Mouse (Mus musculus) mesoderm, embryonic 11.5 days (tissue): Measurements from ENCODE around the gene Iffo2.

Experiments
- DNase-seq: peaks from one replicate; pipeline ENCODE4 v3.0.0-alpha.2; 2012; ENCODE audit warnings: low read depth, low spot score

Gene Iffo2

GRCm38 (mm10) chr4:139640333-139640732, 110.0 kb downstream of the Iffo2 start:
- no peak for DNase-seq

GRCm38 (mm10) chr4:139640775-139641174, 110.4 kb downstream of the Iffo2 start:
- DNase-seq, result no peak

- DNase-seq, result peak; percentile 68
Measured at GRCm38 (mm10) chr4:139641829-139642425, 111.6 kb downstream of the Iffo2 start.

- DNase-seq, result peak; percentile 85
Measured at GRCm38 (mm10) chr4:139643972-139644371, 113.6 kb downstream of the Iffo2 start.

GRCm38 (mm10) chr4:139646916-139647315, 116.6 kb downstream of the Iffo2 start:
- no peak for DNase-seq

GRCm38 (mm10) chr4:139650086-139650743, 119.9 kb downstream of the Iffo2 start:
- DNase-seq, result no peak

- no peak for DNase-seq
Measured at GRCm38 (mm10) chr4:139650907-139651306, 120.6 kb downstream of the Iffo2 start.

- no peak for DNase-seq
Measured at GRCm38 (mm10) chr4:139653238-139653637, 122.9 kb downstream of the Iffo2 start, which contains the start of gene Tas1r2. Tas1r2 (plus strand) TSS chr4:139653538.

GRCm38 (mm10) chr4:139661897-139662296, 131.5 kb downstream of the Iffo2 start:
- no peak for DNase-seq

- DNase-seq, result no peak
Measured at GRCm38 (mm10) chr4:139667632-139668031, 137.3 kb downstream of the Iffo2 start.

- DNase-seq, result peak; percentile 78
Measured at GRCm38 (mm10) chr4:139669847-139670246, 139.5 kb downstream of the Iffo2 start.
